Mouse (Mus musculus) limb, embryonic 12.5 days (tissue): Measurements from ENCODE around the gene Slc6a13. TPM values are rescaled to one million over a fixed set of nuclear protein-coding genes. Genes with fewer than 3 reads are reported as not detected.

Experiments used
- ATAC-seq: fragments of 200-750 bp; cut with Nextera tagmentation; 2 replicates; pipeline ENCODE4 v1.8.0; 2017; ENCODE audit warnings: low read depth, moderate TSS enrichment; ENCODE audit not compliant: insufficient number of reproducible peaks, insufficient read depth, low FRiP score, low TSS enrichment
- H3K27ac ChIP-seq: fragments of 300-500 bp; sonication (generic); 2 replicates; pipeline ENCODE4 v1.5.1; 2016; ENCODE audit warnings: mild to moderate bottlenecking, moderate library complexity
- H3K27me3 ChIP-seq: fragments of 300-500 bp; sonication (generic); 2 replicates; pipeline ENCODE4 v1.6.1; 2016; ENCODE audit warnings: mild to moderate bottlenecking, moderate library complexity
- H3K36me3 ChIP-seq: fragments of 300-500 bp; sonication (generic); 2 replicates; pipeline ENCODE4 v1.6.1; 2016; ENCODE audit warnings: mild to moderate bottlenecking, moderate library complexity
- H3K4me1 ChIP-seq: fragments of 300-500 bp; sonication (generic); replicated peaks from 2 replicates; pipeline ENCODE4 v1.6.1; 2016
- H3K4me2 ChIP-seq: fragments of 300-500 bp; sonication (generic); 2 replicates; pipeline ENCODE4 v1.6.1; 2016; ENCODE audit warnings: mild to moderate bottlenecking, moderate library complexity
- H3K4me3 ChIP-seq: fragments of 300-500 bp; sonication (generic); replicated peaks from 2 replicates; pipeline ENCODE4 v1.5.1; 2016; ENCODE audit warnings: mild to moderate bottlenecking
- H3K9ac ChIP-seq: fragments of 300-500 bp; sonication (generic); replicated peaks from 2 replicates; pipeline ENCODE4 v1.6.1; 2016; ENCODE audit warnings: mild to moderate bottlenecking, moderate library complexity
- H3K9me3 ChIP-seq: fragments of 300-500 bp; sonication (generic); 2 replicates; pipeline ENCODE4 v1.6.1; 2016; ENCODE audit warnings: mild to moderate bottlenecking, moderate library complexity
- WGBS: fragments of 180-500 bp; shearing (Covaris S2); methylation state at CpG from one replicate; pipeline ENCODE4 v1.1.7; 2016; 5-methylcytosine and 5-hydroxymethylcytosine counted together
- polyA plus RNA-seq: library from polyadenylated mRNA; unstranded; fragments of >200 nt; fragmentation: Nextera tagmentation; extraction: Ambion mirVana; gene quantifications from 2 replicates; pipeline ENCODE4 v1.2.1, GENCODE M21; 2016

Gene Slc6a13
- polyA plus RNA-seq, 1 experiment from 2014 or later = 1.0 TPM

DNA sequence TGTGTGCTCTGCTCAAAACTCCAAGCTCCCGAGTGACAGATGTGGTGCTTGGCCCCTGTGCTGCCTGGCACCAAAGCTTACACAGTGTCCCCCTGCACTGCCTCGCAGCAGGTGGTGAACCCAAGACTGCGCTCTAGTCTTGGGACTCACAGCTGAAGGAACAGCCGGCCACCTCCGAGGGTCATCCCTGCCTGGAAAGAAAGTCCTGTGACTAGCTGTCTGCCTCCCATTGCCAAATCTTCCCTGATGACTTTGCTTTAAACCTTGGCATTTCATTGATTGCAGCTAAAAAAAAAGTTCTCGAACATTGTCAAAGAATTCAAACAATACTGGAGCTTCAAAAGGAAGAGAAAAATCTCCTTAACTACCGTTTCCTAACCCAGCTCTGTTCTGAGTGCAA lies 710 bp upstream of the Slc6a13 start:
- no peaks in the 10 kb centered on the region for H3K9me3 ChIP-seq
- no peak overlapping the region for H3K4me3 ChIP-seq
- H3K27ac ChIP-seq = no peak overlapping the region
- peaks cover 12% of the 10 kb centered on the region for H3K4me1 ChIP-seq
- no peak for ATAC-seq
- H3K4me2 ChIP-seq = no peak overlapping the region
- 58% methylated on average over 7 of the region's 7 CpGs for WGBS
- no peaks in the 10 kb centered on the region for H3K36me3 ChIP-seq
- peaks cover 3% of the 10 kb centered on the region; the same call in 1 of the 2 replicates for H3K27me3 ChIP-seq
- no peak overlapping the region for H3K9ac ChIP-seq

DNA sequence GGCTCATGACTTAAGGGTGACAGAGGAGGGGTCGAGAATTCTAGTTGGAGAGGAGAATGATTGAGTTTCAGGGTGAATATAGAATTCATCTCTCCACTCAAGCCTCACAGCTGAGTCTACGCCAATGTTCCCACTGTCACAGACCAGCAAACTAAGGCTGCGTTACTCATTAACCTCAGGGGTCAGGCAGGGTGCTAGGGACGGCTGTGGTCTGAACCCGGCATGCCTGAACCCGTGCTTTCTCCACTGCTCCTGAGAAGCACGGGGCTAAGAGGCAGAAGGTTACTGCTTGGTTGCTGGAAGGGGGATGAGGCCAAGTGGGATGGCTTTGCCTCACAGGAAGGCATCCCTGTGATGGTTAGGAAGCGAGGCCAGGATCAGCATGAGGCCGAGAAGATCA lies 477 bp downstream of the Slc6a13 start:
- Histone ChIP-seq H3K9ac (no peak overlapping the region), H3K4me2 (peak overlapping the region; percentile 43), H3K4me3 (no peak overlapping the region), H3K9me3 (no peaks in the 10 kb centered on the region), H3K27ac (no peak overlapping the region), H3K36me3 (no peaks in the 10 kb centered on the region), H3K27me3 (peaks cover 3% of the 10 kb centered on the region; the same call in 1 of the 2 replicates), H3K4me1 (peaks cover 12% of the 10 kb centered on the region)
- no peak for ATAC-seq
- 49% methylated on average over 9 of the region's 9 CpGs for WGBS

DNA sequence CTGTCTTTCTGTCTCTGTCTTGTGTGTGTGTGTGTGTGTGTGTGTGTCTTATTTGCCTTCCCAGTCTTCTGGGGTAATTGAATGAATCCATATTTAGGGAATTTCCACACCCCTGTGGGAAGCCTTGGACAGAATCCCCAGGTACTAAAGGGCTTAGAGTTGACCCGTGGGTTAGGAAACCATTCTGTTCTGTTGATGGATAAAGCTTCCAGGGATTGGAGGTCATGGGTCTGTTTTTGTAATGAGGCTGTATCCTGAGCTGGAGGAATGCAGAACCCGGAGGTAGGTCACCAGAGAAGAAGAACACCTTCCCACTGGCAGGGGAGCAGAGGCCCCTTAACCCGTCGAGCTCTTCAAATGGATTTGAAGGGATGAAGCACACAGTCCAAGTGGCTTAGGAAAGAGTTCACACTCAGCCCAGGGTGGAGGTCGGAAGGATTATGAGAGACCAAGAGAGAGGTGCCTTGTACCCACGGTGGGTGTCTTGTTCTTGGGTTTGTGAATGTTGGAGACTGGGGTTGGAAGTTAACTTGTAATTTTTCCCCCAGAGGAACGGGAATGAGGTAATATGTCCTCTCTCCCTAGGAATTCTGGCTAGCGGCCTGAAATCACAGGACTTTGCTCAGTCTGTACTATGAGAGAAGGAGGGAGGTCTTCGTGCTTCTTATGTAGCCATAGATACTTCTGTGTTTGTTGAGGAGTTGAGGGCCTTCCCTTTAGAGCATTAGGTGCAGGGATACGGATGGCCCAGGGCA lies 3.6 kb downstream of the Slc6a13 start:
- Histone ChIP-seq H3K36me3 (no peaks in the 10 kb centered on the region), H3K27ac (no peak overlapping the region), H3K4me2 (no peak overlapping the region), H3K9me3 (no peaks in the 10 kb centered on the region), H3K4me1 (peaks cover 12% of the 10 kb centered on the region), H3K27me3 (no peaks in the 10 kb centered on the region; the same call in 1 of the 2 replicates), H3K9ac (no peak overlapping the region), H3K4me3 (no peak overlapping the region)
- WGBS = 73% methylated on average over 10 of the region's 10 CpGs
- no peak for ATAC-seq

DNA sequence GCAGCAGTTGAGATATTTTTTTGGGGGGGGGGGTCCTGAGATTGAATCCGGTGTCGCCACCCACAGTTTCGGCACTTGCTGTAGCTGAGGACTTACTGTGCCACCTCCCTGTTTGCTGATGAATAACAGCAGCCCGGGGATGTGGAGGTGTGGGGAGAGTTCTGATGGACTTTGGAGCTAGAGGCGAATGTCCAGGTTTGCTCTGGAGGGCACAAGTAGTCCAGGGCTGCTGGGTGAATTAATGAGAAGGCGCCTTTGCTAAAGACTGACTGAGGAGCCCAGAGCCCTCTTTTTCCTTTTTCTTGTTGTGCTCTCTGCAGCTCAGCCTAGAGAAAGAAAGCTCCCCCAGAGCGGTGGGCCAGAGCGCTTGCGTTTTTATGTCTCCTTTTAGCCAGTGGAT lies 4.6 kb downstream of the Slc6a13 start:
- no peak overlapping the region for H3K27ac ChIP-seq
- no peak overlapping the region for H3K4me3 ChIP-seq
- H3K4me2 ChIP-seq = no peak overlapping the region
- no peaks in the 10 kb centered on the region for H3K36me3 ChIP-seq
- H3K27me3 ChIP-seq = no peaks in the 10 kb centered on the region; the same call in 1 of the 2 replicates
- H3K4me1 ChIP-seq = peaks cover 11% of the 10 kb centered on the region
- 84% methylated on average over 9 of the region's 9 CpGs for WGBS
- no peak overlapping the region for H3K9ac ChIP-seq
- no peak for ATAC-seq
- no peaks in the 10 kb centered on the region for H3K9me3 ChIP-seq

DNA sequence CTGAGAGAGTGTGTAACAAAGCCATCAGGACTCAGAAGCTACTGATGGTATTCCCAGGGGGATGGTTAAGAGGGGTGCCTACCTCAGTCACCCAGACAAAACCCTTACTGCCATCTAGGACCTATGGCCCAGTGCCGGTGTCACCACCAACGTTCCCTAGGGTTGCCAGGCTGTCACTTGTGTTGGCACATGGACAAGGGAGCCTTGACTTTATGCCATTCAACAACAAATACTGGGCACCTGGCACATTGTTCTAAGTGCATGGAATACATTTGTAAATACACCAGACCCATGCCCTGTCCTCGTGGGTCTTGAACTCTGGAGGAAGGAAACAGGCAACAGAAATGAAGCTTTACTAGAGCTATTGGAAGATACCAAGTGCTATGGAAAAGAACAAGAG lies 5.5 kb downstream of the Slc6a13 start:
- Histone ChIP-seq H3K27me3 (no peaks in the 10 kb centered on the region; the same call in 1 of the 2 replicates), H3K36me3 (no peaks in the 10 kb centered on the region), H3K4me3 (no peak overlapping the region), H3K4me2 (no peak overlapping the region), H3K9me3 (no peaks in the 10 kb centered on the region), H3K4me1 (peaks cover 2% of the 10 kb centered on the region; the same call in 1 of the 2 replicates), H3K9ac (no peak overlapping the region), H3K27ac (no peak overlapping the region)
- WGBS = 91% methylated on average over 3 of the region's 3 CpGs
- no peak for ATAC-seq

DNA sequence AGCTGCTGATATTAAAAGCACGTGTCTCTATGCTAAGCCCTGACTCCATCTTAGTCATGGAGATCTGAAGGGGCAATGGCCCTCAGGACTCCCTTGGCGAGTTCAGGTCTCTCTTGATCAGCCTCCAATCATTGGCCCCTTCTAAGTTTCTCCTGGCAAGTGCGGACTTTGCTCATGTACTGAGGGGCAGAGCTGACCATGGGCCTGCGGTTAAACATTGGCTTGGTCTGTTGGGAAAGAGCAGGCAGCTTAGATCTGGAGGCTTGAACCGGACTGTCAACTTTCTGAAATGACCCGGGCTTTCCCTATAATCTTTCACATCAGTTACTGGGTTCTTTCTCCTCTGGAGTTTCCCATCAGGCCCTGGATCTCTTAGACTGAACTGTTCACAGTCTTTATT lies 11.0 kb downstream of the Slc6a13 start:
- Histone ChIP-seq H3K9ac (no peak overlapping the region), H3K27ac (no peak overlapping the region), H3K9me3 (no peaks in the 10 kb centered on the region), H3K4me2 (no peak overlapping the region), H3K4me1 (no peaks in the 10 kb centered on the region), H3K36me3 (no peaks in the 10 kb centered on the region), H3K4me3 (no peak overlapping the region), H3K27me3 (no peaks in the 10 kb centered on the region)
- WGBS = 85% methylated on average over 6 of the region's 6 CpGs
- no peak for ATAC-seq

DNA sequence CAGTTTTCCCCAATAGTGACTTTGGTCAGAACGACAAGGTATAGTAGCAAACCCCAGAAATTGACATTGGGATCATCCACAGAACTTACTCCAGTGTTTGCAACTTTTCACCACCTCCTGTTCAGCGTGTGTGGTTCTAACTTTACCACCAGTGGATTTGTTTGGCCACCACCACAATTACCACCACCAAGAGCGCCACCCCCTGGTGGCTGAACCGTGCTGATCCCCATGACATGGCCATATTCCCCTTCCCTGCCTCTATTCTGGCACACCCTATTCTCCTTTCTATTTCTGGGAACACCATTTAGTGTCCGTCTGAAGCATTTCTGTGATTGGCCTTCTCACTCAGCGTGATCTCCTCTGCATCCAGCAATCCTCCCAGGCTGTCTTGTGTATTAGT lies 19.1 kb downstream of the Slc6a13 start:
- no peak overlapping the region for H3K4me2 ChIP-seq
- H3K36me3 ChIP-seq = no peaks in the 10 kb centered on the region
- H3K27me3 ChIP-seq = no peaks in the 10 kb centered on the region
- H3K9me3 ChIP-seq = no peaks in the 10 kb centered on the region
- 66% methylated on average over 6 of the region's 6 CpGs for WGBS
- no peak overlapping the region for H3K27ac ChIP-seq
- no peak for ATAC-seq
- H3K4me3 ChIP-seq = no peak overlapping the region
- H3K9ac ChIP-seq = no peak overlapping the region
- no peaks in the 10 kb centered on the region for H3K4me1 ChIP-seq

DNA sequence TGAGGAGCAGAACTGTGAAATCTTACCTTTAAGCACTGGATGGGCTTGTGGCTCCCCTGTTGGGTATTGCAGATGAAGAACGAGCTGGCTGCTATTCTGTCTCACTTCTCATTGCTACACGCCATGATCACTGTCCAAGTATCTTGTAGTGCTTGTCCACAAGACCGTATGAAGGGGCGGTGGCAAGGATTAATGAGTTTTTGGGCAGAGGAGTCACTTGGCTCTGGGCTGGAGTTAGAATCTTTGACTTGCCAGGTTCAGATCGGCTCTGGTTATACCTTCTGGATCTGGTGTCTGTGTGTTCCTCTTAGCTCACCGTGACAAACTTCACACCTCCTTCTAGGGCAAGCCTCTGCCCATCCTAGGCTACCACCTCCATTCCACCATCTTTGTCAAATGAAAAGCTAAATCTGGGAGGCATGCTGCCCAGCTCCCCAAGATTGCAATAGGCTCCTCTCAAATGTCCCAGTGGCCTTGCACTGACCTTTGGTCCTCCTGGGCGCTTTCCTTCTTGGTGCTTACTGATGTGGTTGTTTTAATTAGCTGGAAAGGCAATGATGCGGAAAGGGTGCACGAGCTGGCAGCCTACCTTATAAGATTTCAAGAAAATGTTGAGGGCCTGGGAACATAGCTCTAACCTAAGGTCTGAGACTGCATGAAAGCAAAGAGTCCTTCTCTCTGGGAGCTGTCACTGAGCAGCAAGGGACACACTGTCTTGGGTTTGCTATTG lies 22.5 kb downstream of the Slc6a13 start:
- Histone ChIP-seq H3K36me3 (no peaks in the 10 kb centered on the region), H3K9me3 (no peaks in the 10 kb centered on the region), H3K4me2 (no peak overlapping the region), H3K4me3 (no peak overlapping the region), H3K27ac (no peak overlapping the region), H3K9ac (no peak overlapping the region), H3K4me1 (no peaks in the 10 kb centered on the region; the same call in 1 of the 2 replicates), H3K27me3 (no peaks in the 10 kb centered on the region)
- 79% methylated on average over 9 of the region's 9 CpGs for WGBS
- ATAC-seq = no peak

DNA sequence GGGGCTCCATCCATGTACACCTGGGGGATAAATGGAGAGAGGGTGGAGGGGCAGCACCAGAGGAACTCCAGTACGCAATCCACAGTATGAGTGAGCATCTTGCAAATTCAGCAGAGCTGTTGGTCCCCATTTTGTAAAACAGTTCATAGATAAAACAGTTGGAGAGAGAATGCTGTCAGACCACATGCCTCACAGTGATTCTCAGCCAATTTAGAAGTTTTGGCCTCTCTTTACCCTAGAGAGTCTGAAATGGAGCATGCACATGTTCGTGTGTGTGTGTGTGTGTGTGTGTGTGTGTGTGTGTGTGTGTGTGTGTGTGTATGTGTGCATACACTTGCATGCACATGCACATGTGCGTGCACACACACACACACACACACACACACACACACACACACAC lies 25.3 kb downstream of the Slc6a13 start:
- WGBS = 85% methylated on average over 2 of the region's 3 CpGs
- Histone ChIP-seq H3K9me3 (no peaks in the 10 kb centered on the region), H3K4me1 (peaks cover 11% of the 10 kb centered on the region), H3K4me3 (no peak overlapping the region), H3K9ac (no peak overlapping the region), H3K36me3 (no peaks in the 10 kb centered on the region), H3K27ac (no peak overlapping the region), H3K27me3 (no peaks in the 10 kb centered on the region), H3K4me2 (no peak overlapping the region)
- no peak for ATAC-seq

DNA sequence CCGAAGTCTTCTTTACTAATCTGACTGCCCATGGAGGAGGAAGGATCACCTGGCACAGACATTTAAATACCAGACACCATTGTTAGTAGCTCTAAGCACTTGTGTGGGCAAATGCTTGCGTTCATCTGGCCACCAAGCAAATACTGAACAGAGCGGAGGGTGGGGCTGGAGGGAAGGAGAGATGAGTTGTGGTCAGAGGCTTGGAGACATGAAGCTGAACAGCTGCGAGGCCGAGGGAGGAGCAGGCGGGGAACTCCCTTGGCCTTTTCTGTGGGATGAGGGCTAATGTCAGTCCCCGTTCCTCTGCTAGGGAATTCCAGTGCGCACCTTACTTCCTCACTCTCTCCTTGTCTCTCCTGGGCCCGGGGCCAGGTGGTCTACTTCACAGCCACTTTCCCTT lies 25.7 kb downstream of the Slc6a13 start:
- 80% methylated on average over 9 of the region's 9 CpGs for WGBS
- no peak for ATAC-seq

DNA sequence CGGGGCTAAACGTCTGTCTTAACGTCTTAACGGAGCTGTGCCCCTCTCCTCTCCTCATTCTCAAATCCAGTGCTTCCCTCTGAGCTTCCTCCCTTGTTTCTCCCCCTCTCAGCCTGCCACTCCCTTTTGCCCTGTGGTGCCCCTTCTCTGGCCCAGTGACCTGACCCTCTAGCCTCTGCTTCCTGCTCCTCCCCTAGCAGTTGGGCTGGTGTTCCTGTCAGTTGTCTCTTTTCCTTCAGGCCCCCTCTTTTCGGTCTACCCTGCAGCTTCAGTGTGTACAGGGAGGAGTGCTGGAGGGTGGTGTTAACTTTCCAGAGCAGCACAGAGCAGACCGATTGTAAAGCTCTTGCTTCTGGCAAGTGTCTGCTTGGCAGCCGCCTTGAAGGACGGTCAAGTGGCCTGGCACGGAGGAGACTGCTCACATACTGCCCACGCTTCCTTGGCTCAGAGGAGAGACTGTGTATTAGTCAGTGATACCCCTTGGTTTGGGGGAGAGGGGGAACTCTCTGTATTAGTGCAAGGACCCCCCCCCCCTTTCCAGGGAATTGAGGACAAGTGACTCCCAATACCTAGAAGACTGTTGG lies 26.6 kb downstream of the Slc6a13 start:
- no peak for ATAC-seq
- Histone ChIP-seq H3K9me3 (no peaks in the 10 kb centered on the region), H3K27me3 (no peaks in the 10 kb centered on the region), H3K4me2 (no peak overlapping the region), H3K36me3 (no peaks in the 10 kb centered on the region), H3K4me1 (peaks cover 11% of the 10 kb centered on the region), H3K27ac (no peak overlapping the region), H3K9ac (no peak overlapping the region), H3K4me3 (no peak overlapping the region)
- WGBS = 36% methylated on average over 10 of the region's 10 CpGs

More for the DNA sequence above, 25.7 kb downstream of the Slc6a13 start:
- Histone ChIP-seq H3K27me3 (no peaks in the 10 kb centered on the region), H3K4me3 (no peak overlapping the region), H3K9me3 (no peaks in the 10 kb centered on the region), H3K27ac (no peak overlapping the region), H3K9ac (no peak overlapping the region), H3K4me2 (no peak overlapping the region), H3K4me1 (peaks cover 11% of the 10 kb centered on the region), H3K36me3 (no peaks in the 10 kb centered on the region)
